Mouse (Mus musculus): ENCODE measurements at regions not wholly inside any gene's neighbourhood (a gene's known extent, or its start where the extent isn't known, plus 50 kb on each side); places are given as distances from the start of the nearest gene placed in this dataset.

DNA sequence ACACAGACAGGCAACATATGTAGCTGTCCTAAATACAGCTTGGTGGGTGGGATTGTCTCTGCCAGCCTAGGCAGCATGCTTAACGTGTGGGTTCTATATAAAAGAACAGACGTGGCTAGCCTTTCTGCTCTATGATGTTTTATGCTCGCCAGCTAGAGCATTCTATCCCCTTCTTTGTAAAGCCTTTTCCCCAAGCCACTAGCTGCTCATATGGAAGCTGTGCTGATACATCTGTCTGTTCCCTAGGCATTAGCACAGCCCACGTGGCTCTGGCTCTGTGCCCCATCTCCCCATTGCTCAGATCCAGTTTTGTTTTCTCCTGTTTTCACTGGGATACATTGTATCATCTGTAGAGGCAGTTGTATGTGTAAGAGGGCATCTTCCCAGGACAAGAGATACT lies 511.3 kb downstream of the Adam3 start:
- no peaks in the 10 kb centered on the region for H3K27me3 ChIP-seq
- no peak overlapping the region for H3K27ac ChIP-seq (replicated peaks)
- no peak overlapping the region for H3K4me3 ChIP-seq
- H3K4me1 ChIP-seq, result no peaks in the 10 kb centered on the region
- no peak overlapping the region for H3K4me2 ChIP-seq (replicated peaks)
- ATAC-seq (replicated peaks), result no peak
- WGBS, result 68% methylated on average over 4 of the region's 4 CpGs
- no peaks in the 10 kb centered on the region for H3K36me3 ChIP-seq
- no peaks in the 10 kb centered on the region for H3K9me3 ChIP-seq
- no peak overlapping the region for H3K9ac ChIP-seq (replicated peaks)

DNA sequence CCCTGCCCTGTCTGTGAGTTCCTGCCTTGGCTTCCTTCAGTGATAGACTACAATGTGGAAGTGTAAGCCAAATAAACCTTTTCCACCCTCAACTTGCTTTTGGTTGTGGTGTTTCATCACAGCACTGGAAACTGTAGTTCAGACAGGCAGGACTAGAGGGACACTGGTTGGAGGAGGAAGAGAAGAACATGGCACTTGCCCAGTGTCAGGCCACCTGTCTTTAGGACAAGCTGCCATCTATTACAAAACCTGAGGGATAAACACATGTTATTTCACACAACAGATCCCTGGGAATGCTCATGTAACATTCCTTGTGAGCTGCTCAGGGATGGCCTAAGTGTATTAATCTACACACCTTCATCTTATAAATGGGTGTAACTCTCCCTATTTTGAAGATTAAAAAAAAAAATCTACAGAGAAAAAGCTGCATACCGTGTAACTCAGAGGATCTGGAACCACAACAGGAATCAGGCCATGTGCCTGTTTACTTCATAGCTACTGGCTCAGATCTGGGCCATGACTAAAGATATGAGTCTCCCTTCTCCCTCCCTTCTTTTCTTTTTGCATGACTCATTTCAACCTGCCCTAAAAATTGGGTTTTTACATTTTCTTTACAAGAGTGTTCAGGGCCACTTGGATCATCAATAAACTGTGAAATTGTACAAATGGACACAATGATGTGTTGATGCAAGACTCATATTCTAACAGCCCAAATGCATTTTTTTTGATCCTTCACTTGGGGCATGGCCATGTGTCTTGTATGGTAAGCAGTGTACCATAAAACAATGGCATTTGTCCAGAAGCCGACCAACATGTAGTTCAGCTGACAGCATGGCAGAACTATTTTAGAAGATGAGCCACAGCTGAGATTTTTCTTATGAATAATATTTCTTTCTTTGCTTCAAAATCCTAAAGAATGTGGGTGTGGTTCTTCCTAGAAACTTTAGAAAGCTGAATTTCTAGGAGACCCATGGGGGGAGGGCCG lies 513.1 kb downstream of the Adam3 start:
- Histone ChIP-seq H3K27ac (replicated peaks) (no peak overlapping the region), H3K4me2 (replicated peaks) (no peak overlapping the region), H3K4me3 (no peak overlapping the region), H3K27me3 (no peaks in the 10 kb centered on the region), H3K4me1 (no peaks in the 10 kb centered on the region), H3K9ac (replicated peaks) (no peak overlapping the region), H3K36me3 (no peaks in the 10 kb centered on the region), H3K9me3 (no peaks in the 10 kb centered on the region)
- ATAC-seq (replicated peaks), result no peak
- 86% methylated on average over 3 of the region's 3 CpGs for WGBS

DNA sequence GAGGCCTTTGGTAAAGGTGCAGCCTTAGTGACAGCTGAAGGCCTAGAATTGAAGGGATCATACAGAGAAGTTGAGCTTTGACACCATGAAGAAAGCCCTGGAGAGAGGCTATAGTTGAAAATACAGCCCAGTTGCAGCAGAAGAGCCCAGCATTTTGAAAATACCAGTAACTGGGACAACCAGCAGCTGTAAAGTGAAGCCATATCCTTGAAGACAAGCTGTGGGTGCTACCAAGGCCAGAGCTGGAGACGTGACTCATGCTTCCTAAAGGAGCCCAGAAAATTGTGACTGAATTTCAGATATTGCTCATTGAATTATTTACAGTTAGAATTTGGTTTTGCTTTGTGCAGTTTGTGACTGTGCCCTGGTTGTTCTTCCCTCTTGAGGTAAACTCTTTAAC lies 514.6 kb downstream of the Adam3 start:
- H3K9me3 ChIP-seq, result no peaks in the 10 kb centered on the region
- H3K4me2 ChIP-seq (replicated peaks), result no peak overlapping the region
- H3K4me1 ChIP-seq, result no peaks in the 10 kb centered on the region
- no peak overlapping the region for H3K27ac ChIP-seq (replicated peaks)
- H3K27me3 ChIP-seq, result no peaks in the 10 kb centered on the region
- no peak overlapping the region for H3K4me3 ChIP-seq
- no peak overlapping the region for H3K9ac ChIP-seq (replicated peaks)
- 88% methylated on average over 1 of the region's 1 CpGs for WGBS
- H3K36me3 ChIP-seq, result no peaks in the 10 kb centered on the region
- no peak for ATAC-seq (replicated peaks)

All from forebrain, embryonic 15.5 days (tissue).